Mouse (Mus musculus): ENCODE measurements around the gene Tdg.

DNA sequence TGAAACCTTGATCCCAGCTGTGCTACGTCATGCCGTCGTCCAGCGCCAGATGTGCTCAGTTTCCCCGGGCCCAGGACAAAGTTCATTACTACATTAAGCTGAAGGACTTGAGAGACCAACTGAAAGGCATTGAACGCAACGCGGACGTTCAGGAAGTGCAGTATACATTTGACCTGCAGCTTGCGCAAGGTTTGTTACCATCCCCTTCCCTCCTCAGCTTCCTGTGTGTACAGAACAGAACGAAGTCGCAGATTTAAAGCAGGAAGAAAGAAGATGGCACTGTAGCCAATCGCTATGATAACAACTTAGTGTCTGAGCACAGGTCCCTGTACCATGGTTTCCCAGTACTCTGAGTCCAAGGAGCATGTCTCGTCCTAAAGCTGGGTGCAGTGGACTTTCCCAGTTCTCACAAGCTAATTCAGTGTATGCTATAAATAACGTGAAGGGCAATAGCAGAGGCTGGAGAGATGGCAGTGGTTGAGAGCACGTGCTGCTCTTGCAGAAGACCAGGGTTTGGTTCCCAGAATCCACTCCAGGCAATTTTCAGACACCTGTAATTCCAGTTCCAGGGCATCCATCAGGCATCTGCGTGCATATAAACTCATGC lies 17.7 kb downstream of the Tdg start:
- TF ChIP-seq CTCF (IDR thresholded peaks at IDR 0.05; ENCODE audit: low read depth) (no peak), EP300 (IDR thresholded peaks at IDR 0.05; ENCODE audit: low read depth) (no peak)
